Mouse (Mus musculus) liver, postnatal 0 days (tissue): ENCODE measurements around the gene Fam102a.

ENCODE experiments used
- CTCF ChIP-seq: sonication (generic); IDR thresholded peaks from 2 replicates; pipeline ENCODE4 v1.5.1; 2016; ENCODE audit warnings: antibody characterized with exemption, low read depth
- EP300 ChIP-seq: IDR thresholded peaks from 2 replicates; pipeline ENCODE4 v1.6.1; 2016; ENCODE audit warnings: antibody characterized with exemption, low read depth, mild to moderate bottlenecking

DNA sequence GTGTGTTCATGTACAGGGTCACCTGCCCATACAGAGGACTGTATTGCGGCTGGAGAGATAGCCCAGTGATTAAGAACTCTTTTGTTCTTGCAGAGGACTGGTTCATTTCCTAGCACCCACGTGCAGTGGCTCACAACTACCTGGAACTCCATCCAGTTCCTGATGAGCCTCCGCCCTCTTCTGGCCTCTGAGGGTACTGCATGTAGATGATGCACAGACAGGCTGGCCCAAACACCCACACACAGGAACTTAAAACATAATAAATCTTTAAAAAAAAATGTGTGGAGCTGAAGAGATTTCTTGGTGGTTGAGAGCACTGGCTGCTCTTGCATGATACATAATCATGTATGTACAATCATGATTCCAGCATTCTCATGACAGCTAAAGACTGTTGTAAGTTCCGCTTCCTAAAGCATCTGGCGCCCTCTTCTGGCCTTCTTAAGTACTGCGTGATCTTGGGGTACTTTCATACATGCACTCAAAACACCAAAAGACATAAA lies 48.0 kb upstream of the Fam102a start:
- peak; percentile 44; the same call in 1 of the 2 replicates for TF ChIP-seq EP300
- peak; percentile 90 for TF ChIP-seq CTCF
